Mouse (Mus musculus): ENCODE data around the gene Prkar1b. TPM values are rescaled to one million over a fixed set of nuclear protein-coding genes. Genes with fewer than 3 reads are reported as not detected.

The Prkar1b gene
- polyA plus RNA-seq, 1 experiment from 2014 or later: 19.5 TPM

GRCm38 (mm10) chr5:139033406-139034317 lies 116.1 kb downstream of the Prkar1b start:
- peak overlapping the region; percentile 52; the same call in 1 of the 2 replicates for H3K27ac ChIP-seq (ENCODE audit: low read length)

GRCm38 (mm10) chr5:139027603-139028002 lies 122.2 kb downstream of the Prkar1b start:
- Histone ChIP-seq H3K36me3 (ENCODE audit: control insufficient read depth, insufficient read depth, low read length) (no peaks in the 10 kb centered on the region), H3K9ac (replicated peaks; ENCODE audit: low read depth, low read length) (no peak overlapping the region), H3K27ac (ENCODE audit: low read length) (no peak overlapping the region), H3K4me1 (ENCODE audit: control insufficient read depth, insufficient read depth, low read length) (peaks cover 8% of the 10 kb centered on the region; the same call in 1 of the 2 replicates), H3K4me2 (replicated peaks; ENCODE audit: low read depth, low read length) (no peak overlapping the region), H3K4me3 (ENCODE audit: low read depth, low read length) (no peak overlapping the region), H3K9me3 (ENCODE audit: control insufficient read depth, low read depth, low read length) (no peaks in the 10 kb centered on the region), H3K27me3 (ENCODE audit: control insufficient read depth, insufficient read depth, low read length) (no peaks in the 10 kb centered on the region)
- 40% methylated on average over 15 of the region's 15 CpGs for WGBS
- 0 out of 2 replicates have a peak, but pooled peaks have one; percentile 51 for ATAC-seq (ENCODE audit: insufficient number of reproducible peaks, insufficient read depth, low FRiP score, low read depth)

More at GRCm38 (mm10) chr5:139033406-139034317, 116.1 kb downstream of the Prkar1b start:
- Histone ChIP-seq H3K27me3 (ENCODE audit: control insufficient read depth, insufficient read depth, low read length) (no peaks in the 10 kb centered on the region), H3K9me3 (ENCODE audit: control insufficient read depth, low read depth, low read length) (no peaks in the 10 kb centered on the region), H3K36me3 (ENCODE audit: control insufficient read depth, insufficient read depth, low read length) (no peaks in the 10 kb centered on the region), H3K4me1 (ENCODE audit: control insufficient read depth, insufficient read depth, low read length) (peaks cover 18% of the 10 kb centered on the region), H3K4me2 (replicated peaks; ENCODE audit: low read depth, low read length) (no peak overlapping the region), H3K4me3 (ENCODE audit: low read depth, low read length) (no peak overlapping the region), H3K9ac (replicated peaks; ENCODE audit: low read depth, low read length) (no peak overlapping the region)
- peak; percentile 54 for ATAC-seq (ENCODE audit: insufficient number of reproducible peaks, insufficient read depth, low FRiP score, low read depth)
- 35% methylated on average over 14 of the region's 14 CpGs for WGBS

GRCm38 (mm10) chr5:139024351-139025105 lies 125.3 kb downstream of the Prkar1b start:
- ATAC-seq (ENCODE audit: insufficient number of reproducible peaks, insufficient read depth, low FRiP score, low read depth): no peak
- Histone ChIP-seq H3K27ac (ENCODE audit: low read length) (peak overlapping the region; percentile 15; the same call in 1 of the 2 replicates), H3K9me3 (ENCODE audit: control insufficient read depth, low read depth, low read length) (no peaks in the 10 kb centered on the region), H3K4me1 (ENCODE audit: control insufficient read depth, insufficient read depth, low read length) (peaks cover 8% of the 10 kb centered on the region; the same call in 1 of the 2 replicates), H3K27me3 (ENCODE audit: control insufficient read depth, insufficient read depth, low read length) (no peaks in the 10 kb centered on the region), H3K9ac (replicated peaks; ENCODE audit: low read depth, low read length) (no peak overlapping the region), H3K36me3 (ENCODE audit: control insufficient read depth, insufficient read depth, low read length) (peaks cover 6% of the 10 kb centered on the region; the same call in 1 of the 2 replicates), H3K4me2 (replicated peaks; ENCODE audit: low read depth, low read length) (no peak overlapping the region), H3K4me3 (ENCODE audit: low read depth, low read length) (no peak overlapping the region)
- 52% methylated on average over 12 of the region's 12 CpGs for WGBS

GRCm38 (mm10) chr5:139020595-139020994 lies 129.2 kb downstream of the Prkar1b start:
- Histone ChIP-seq H3K27ac (ENCODE audit: low read length) (no peak overlapping the region), H3K4me2 (replicated peaks; ENCODE audit: low read depth, low read length) (no peak overlapping the region), H3K36me3 (ENCODE audit: control insufficient read depth, insufficient read depth, low read length) (peaks cover 7% of the 10 kb centered on the region; the same call in 1 of the 2 replicates), H3K9ac (replicated peaks; ENCODE audit: low read depth, low read length) (no peak overlapping the region), H3K4me3 (ENCODE audit: low read depth, low read length) (no peak overlapping the region), H3K9me3 (ENCODE audit: control insufficient read depth, low read depth, low read length) (no peaks in the 10 kb centered on the region), H3K4me1 (ENCODE audit: control insufficient read depth, insufficient read depth, low read length) (0 out of 2 replicates have a peak, but pooled peaks cover 3% of the 10 kb centered on the region), H3K27me3 (ENCODE audit: control insufficient read depth, insufficient read depth, low read length) (no peaks in the 10 kb centered on the region)
- ATAC-seq (ENCODE audit: insufficient number of reproducible peaks, insufficient read depth, low FRiP score, low read depth): no peak
- 54% methylated on average over 6 of the region's 6 CpGs for WGBS

GRCm38 (mm10) chr5:139017371-139018124 lies 132.3 kb downstream of the Prkar1b start:
- no peak overlapping the region for H3K27ac ChIP-seq (ENCODE audit: low read length)
- H3K27me3 ChIP-seq (ENCODE audit: control insufficient read depth, insufficient read depth, low read length): no peaks in the 10 kb centered on the region
- ATAC-seq (ENCODE audit: insufficient number of reproducible peaks, insufficient read depth, low FRiP score, low read depth): no peak
- no peaks in the 10 kb centered on the region for H3K4me1 ChIP-seq (ENCODE audit: control insufficient read depth, insufficient read depth, low read length)
- no peaks in the 10 kb centered on the region for H3K9me3 ChIP-seq (ENCODE audit: control insufficient read depth, low read depth, low read length)
- H3K4me2 ChIP-seq (replicated peaks; ENCODE audit: low read depth, low read length): no peak overlapping the region
- H3K9ac ChIP-seq (replicated peaks; ENCODE audit: low read depth, low read length): no peak overlapping the region
- WGBS: 77% methylated on average over 15 of the region's 15 CpGs
- no peak overlapping the region for H3K4me3 ChIP-seq (ENCODE audit: low read depth, low read length)
- peaks cover 7% of the 10 kb centered on the region; the same call in 1 of the 2 replicates for H3K36me3 ChIP-seq (ENCODE audit: control insufficient read depth, insufficient read depth, low read length)

- peaks cover 7% of the 10 kb centered on the region; the same call in 1 of the 2 replicates for H3K36me3 ChIP-seq (ENCODE audit: control insufficient read depth, insufficient read depth, low read length)
- no peaks in the 10 kb centered on the region for H3K9me3 ChIP-seq (ENCODE audit: control insufficient read depth, low read depth, low read length)
- H3K4me1 ChIP-seq (ENCODE audit: control insufficient read depth, insufficient read depth, low read length): no peaks in the 10 kb centered on the region
- WGBS: 59% methylated on average over 3 of the region's 3 CpGs
- H3K4me3 ChIP-seq (ENCODE audit: low read depth, low read length): no peak overlapping the region
- H3K4me2 ChIP-seq (replicated peaks; ENCODE audit: low read depth, low read length): no peak overlapping the region
- no peak overlapping the region for H3K9ac ChIP-seq (replicated peaks; ENCODE audit: low read depth, low read length)
- ATAC-seq (ENCODE audit: insufficient number of reproducible peaks, insufficient read depth, low FRiP score, low read depth): peak; percentile 33; the same call in 1 of the 2 replicates
- no peaks in the 10 kb centered on the region for H3K27me3 ChIP-seq (ENCODE audit: control insufficient read depth, insufficient read depth, low read length)
- H3K27ac ChIP-seq (ENCODE audit: low read length): no peak overlapping the region
Observed at GRCm38 (mm10) chr5:139015097-139015496, 134.7 kb downstream of the Prkar1b start.

- H3K36me3 ChIP-seq (ENCODE audit: control insufficient read depth, insufficient read depth, low read length): no peaks in the 10 kb centered on the region
- no peaks in the 10 kb centered on the region for H3K4me1 ChIP-seq (ENCODE audit: control insufficient read depth, insufficient read depth, low read length)
- H3K27ac ChIP-seq (ENCODE audit: low read length): no peak overlapping the region
- ATAC-seq (ENCODE audit: insufficient number of reproducible peaks, insufficient read depth, low FRiP score, low read depth): no peak
- no peak overlapping the region for H3K9ac ChIP-seq (replicated peaks; ENCODE audit: low read depth, low read length)
- no peaks in the 10 kb centered on the region for H3K9me3 ChIP-seq (ENCODE audit: control insufficient read depth, low read depth, low read length)
- no peak overlapping the region for H3K4me3 ChIP-seq (ENCODE audit: low read depth, low read length)
- H3K4me2 ChIP-seq (replicated peaks; ENCODE audit: low read depth, low read length): no peak overlapping the region
- H3K27me3 ChIP-seq (ENCODE audit: control insufficient read depth, insufficient read depth, low read length): no peaks in the 10 kb centered on the region
- WGBS: 54% methylated on average over 2 of the region's 2 CpGs
Observed at GRCm38 (mm10) chr5:139010649-139011048, 139.2 kb downstream of the Prkar1b start.
